In the genomic region with DNA sequence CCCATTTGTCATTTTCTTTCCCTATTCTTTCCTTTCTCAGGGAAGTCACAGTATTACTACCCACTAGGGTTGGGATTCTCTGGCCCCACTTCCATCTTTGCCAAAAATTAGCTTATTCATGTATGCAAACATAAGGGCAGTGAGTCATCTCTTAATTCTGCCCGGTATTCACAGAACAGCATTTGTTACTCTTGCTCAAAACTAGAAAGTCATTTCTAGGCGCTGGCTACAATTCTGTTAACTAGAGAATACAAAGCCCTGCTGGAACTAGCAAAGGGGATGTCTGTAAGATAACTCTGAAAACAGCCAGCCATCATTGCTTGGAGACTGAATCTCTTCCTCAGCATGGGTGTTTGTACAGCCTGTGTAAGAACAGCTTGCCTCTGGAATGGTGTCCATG, we compare ENCODE assay signal across 20 mouse cellular contexts.
"Had no signal": no experiment of that assay in that cellular context is flagged by ENCODE, and none has a peak within 500 bp of the region (broad histone marks: within the 10 kb centered on the region; RNA-seq: fewer than 3 reads in every experiment).

No protein-coding gene starts in this region.

- H3K9ac ChIP-seq: limb, embryonic 12.5 days; limb, embryonic 15.5 days; liver, embryonic 14.5 days; liver, postnatal 0 days; lung, embryonic 14.5 days; midbrain, embryonic 12.5 days; midbrain, embryonic 15.5 days; neural tube, embryonic 12.5 days; neural tube, embryonic 15.5 days; stomach, embryonic 15.5 days had no signal

- ATAC-seq: liver, postnatal 0 days; lung, postnatal 0 days; midbrain, embryonic 15.5 days had no signal

- H3K27ac ChIP-seq: kidney, postnatal 0 days; limb, embryonic 12.5 days; limb, embryonic 15.5 days; liver, embryonic 14.5 days; macrophage; midbrain, embryonic 12.5 days; midbrain, embryonic 15.5 days; neural tube, embryonic 12.5 days; neural tube, embryonic 15.5 days; stomach, embryonic 15.5 days had no signal

- H3K4me1 ChIP-seq: limb, embryonic 15.5 days; midbrain, embryonic 12.5 days; midbrain, embryonic 15.5 days; neural tube, embryonic 12.5 days; neural tube, embryonic 15.5 days; stomach, embryonic 15.5 days had no signal

- H3K36me3 ChIP-seq: limb, embryonic 12.5 days; limb, embryonic 15.5 days; midbrain, embryonic 12.5 days; midbrain, embryonic 15.5 days; neural tube, embryonic 12.5 days; neural tube, embryonic 15.5 days; stomach, embryonic 15.5 days had no signal

- H3K9me3 ChIP-seq: limb, embryonic 12.5 days; limb, embryonic 15.5 days; midbrain, embryonic 12.5 days; midbrain, embryonic 15.5 days; neural tube, embryonic 12.5 days; neural tube, embryonic 15.5 days; stomach, embryonic 15.5 days had no signal

- H3K4me3 ChIP-seq: limb, embryonic 12.5 days; limb, embryonic 15.5 days; midbrain, embryonic 12.5 days; midbrain, embryonic 15.5 days; neural tube, embryonic 12.5 days; neural tube, embryonic 15.5 days; stomach, embryonic 15.5 days had no signal

- DNase-seq: kidney, postnatal 25 days; left cerebral cortex, postnatal 4 days; liver, postnatal 0 days; lung, embryonic 14.5 days; right cerebral cortex, adult 18-20 months; right cerebral cortex, postnatal 25 days; spleen, adult 18-20 months; thymus, postnatal 36 days had no signal

- H3K27me3 ChIP-seq: limb, embryonic 15.5 days; midbrain, embryonic 12.5 days; midbrain, embryonic 15.5 days; neural tube, embryonic 12.5 days; neural tube, embryonic 15.5 days; stomach, embryonic 15.5 days had no signal

- H3K4me2 ChIP-seq: limb, embryonic 12.5 days; limb, embryonic 15.5 days; liver, embryonic 11.5 days; lung, embryonic 14.5 days; midbrain, embryonic 12.5 days; midbrain, embryonic 15.5 days; neural tube, embryonic 12.5 days; neural tube, embryonic 15.5 days; stomach, embryonic 15.5 days had no signal
